Mouse (Mus musculus) stomach, embryonic 14.5 days (tissue): ENCODE data around the gene 2310007B03Rik. TPM values are rescaled to one million over a fixed set of nuclear protein-coding genes. Genes with fewer than 3 reads are reported as not detected.

ENCODE experiments used
- ATAC-seq: fragments of 200-750 bp; cut with Nextera tagmentation; 2 replicates; pipeline ENCODE4 v1.8.0; 2017; ENCODE audit warnings: low read depth, moderate TSS enrichment; ENCODE audit not compliant: insufficient number of reproducible peaks, insufficient read depth, low FRiP score
- H3K27ac ChIP-seq: fragments of 300-500 bp; sonication (generic); 2 replicates; pipeline ENCODE4 v1.5.1; 2014; ENCODE audit warnings: mild to moderate bottlenecking, low read length, moderate library complexity, mixed read lengths
- H3K27me3 ChIP-seq: fragments of 300-500 bp; sonication (generic); 2 replicates; pipeline ENCODE4 v1.6.1; 2014; ENCODE audit warnings: low read length, control low read depth, mixed read lengths; ENCODE audit not compliant: control insufficient read depth, insufficient read depth
- H3K36me3 ChIP-seq: fragments of 300-500 bp; sonication (generic); 2 replicates; pipeline ENCODE4 v1.6.1; 2014; ENCODE audit warnings: mild to moderate bottlenecking, control low read depth, low read length, moderate library complexity, mixed read lengths; ENCODE audit not compliant: control insufficient read depth, insufficient read depth
- H3K4me1 ChIP-seq: fragments of 300-500 bp; sonication (generic); 2 replicates; pipeline ENCODE4 v1.6.1; 2014; ENCODE audit warnings: low read length, control low read depth, mixed read lengths; ENCODE audit not compliant: control insufficient read depth, insufficient read depth
- H3K4me2 ChIP-seq: fragments of 300-500 bp; sonication (generic); replicated peaks from 2 replicates; pipeline ENCODE4 v1.6.1; 2014; ENCODE audit warnings: low read depth, low read length, control low read depth
- H3K4me3 ChIP-seq: fragments of 300-500 bp; sonication (generic); 2 replicates; pipeline ENCODE4 v1.5.1; 2014; ENCODE audit warnings: low read depth, low read length, control low read depth
- H3K9ac ChIP-seq: fragments of 300-500 bp; sonication (generic); replicated peaks from 2 replicates; pipeline ENCODE4 v1.6.1; 2014; ENCODE audit warnings: low read depth, mild to moderate bottlenecking, control low read depth, low read length, moderate library complexity, mixed read lengths
- H3K9me3 ChIP-seq: fragments of 300-500 bp; sonication (generic); 2 replicates; pipeline ENCODE4 v1.6.1; 2016; ENCODE audit warnings: low read depth, low read length, control low read depth; ENCODE audit not compliant: control insufficient read depth
- WGBS: fragments of 180-500 bp; shearing (Covaris S2); extraction: QIAGEN DNeasy Blood & Tissue Kit; methylation state at CpG from one replicate; pipeline ENCODE4 v1.1.7; 2014; 5-methylcytosine and 5-hydroxymethylcytosine counted together
- polyA plus RNA-seq: library from polyadenylated mRNA; unstranded; fragments of >200 nt; fragmentation: Nextera tagmentation; extraction: Ambion mirVana; gene quantifications from 2 replicates; pipeline ENCODE4 v1.2.1, GENCODE M21; 2014

2310007B03Rik gene
- polyA plus RNA-seq, 1 experiment from 2014 or later: 2.6 TPM

DNA sequence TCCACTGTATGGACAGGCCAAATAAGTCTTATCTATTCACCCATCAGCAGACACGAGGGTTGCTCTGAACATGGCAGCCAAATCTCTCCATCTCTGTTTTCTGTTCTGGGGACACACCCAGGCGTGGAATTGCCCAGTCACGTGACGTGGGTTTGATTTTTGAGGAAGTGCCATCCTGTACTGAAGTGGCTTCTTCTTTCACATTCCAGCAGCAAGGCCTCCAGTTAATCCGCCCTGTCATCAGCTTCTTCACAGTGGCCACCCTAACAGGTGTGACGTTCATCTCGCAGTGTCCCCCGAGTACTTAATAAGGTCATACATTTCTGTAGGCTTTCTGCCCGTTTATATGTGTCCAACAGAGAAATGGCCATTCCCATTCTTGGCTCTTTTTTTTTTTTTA lies 4.7 kb upstream of the 2310007B03Rik start:
- Histone ChIP-seq H3K36me3 (no peaks in the 10 kb centered on the region), H3K4me3 (no peak overlapping the region), H3K27ac (no peak overlapping the region), H3K9me3 (no peaks in the 10 kb centered on the region), H3K27me3 (no peaks in the 10 kb centered on the region), H3K4me2 (no peak overlapping the region), H3K9ac (no peak overlapping the region), H3K4me1 (no peaks in the 10 kb centered on the region)
- ATAC-seq: no peak
- 78% methylated on average over 9 of the region's 9 CpGs for WGBS

- no peak overlapping the region for H3K4me3 ChIP-seq
- H3K4me2 ChIP-seq: no peak overlapping the region
- no peaks in the 10 kb centered on the region for H3K27me3 ChIP-seq
- 0 out of 2 replicates have a peak, but pooled peaks cover 7% of the 10 kb centered on the region for H3K4me1 ChIP-seq
- no peak overlapping the region for H3K9ac ChIP-seq
- H3K9me3 ChIP-seq: no peaks in the 10 kb centered on the region
- H3K27ac ChIP-seq: no peak overlapping the region
- H3K36me3 ChIP-seq: no peaks in the 10 kb centered on the region
- WGBS: 78% methylated on average over 7 of the region's 7 CpGs
- no peak for ATAC-seq
Observed at GRCm38 (mm10) chr1:93162588-93162987, 1.8 kb upstream of the 2310007B03Rik start.

GRCm38 (mm10) chr1:93161921-93162320 lies 1.2 kb upstream of the 2310007B03Rik start:
- Histone ChIP-seq H3K4me1 (0 out of 2 replicates have a peak, but pooled peaks cover 7% of the 10 kb centered on the region), H3K9me3 (no peaks in the 10 kb centered on the region), H3K9ac (no peak overlapping the region), H3K27me3 (no peaks in the 10 kb centered on the region), H3K4me3 (no peak overlapping the region), H3K4me2 (no peak overlapping the region), H3K27ac (no peak overlapping the region), H3K36me3 (no peaks in the 10 kb centered on the region)
- WGBS: 73% methylated on average over 10 of the region's 10 CpGs
- ATAC-seq: no peak

DNA sequence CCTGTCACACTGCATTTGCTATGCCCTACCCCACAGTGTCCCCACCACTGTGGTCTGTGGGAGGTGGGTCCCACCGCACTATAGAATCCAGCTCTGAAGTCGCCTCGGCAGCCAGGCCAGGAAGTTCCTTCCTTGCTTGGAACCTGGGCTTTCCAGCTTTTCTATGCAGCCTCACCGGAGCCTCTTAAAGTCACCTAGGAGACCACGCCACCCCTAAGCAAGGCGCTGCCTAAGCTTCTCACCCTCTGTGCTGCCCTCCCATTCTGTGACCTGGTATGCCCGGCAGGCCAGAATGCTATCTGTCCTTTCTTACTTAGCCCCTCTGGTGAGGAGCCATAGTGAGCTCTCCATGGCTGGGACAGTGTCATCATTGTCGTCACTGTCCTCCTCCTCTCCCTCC lies 602 bp upstream of the 2310007B03Rik start:
- Histone ChIP-seq H3K36me3 (no peaks in the 10 kb centered on the region), H3K27ac (no peak overlapping the region), H3K9me3 (no peaks in the 10 kb centered on the region), H3K4me1 (0 out of 2 replicates have a peak, but pooled peaks cover 7% of the 10 kb centered on the region), H3K4me2 (no peak overlapping the region), H3K4me3 (no peak overlapping the region), H3K9ac (no peak overlapping the region), H3K27me3 (no peaks in the 10 kb centered on the region)
- ATAC-seq: no peak
- 78% methylated on average over 8 of the region's 8 CpGs for WGBS

- Histone ChIP-seq H3K36me3 (no peaks in the 10 kb centered on the region), H3K9me3 (no peaks in the 10 kb centered on the region), H3K27me3 (no peaks in the 10 kb centered on the region), H3K9ac (no peak overlapping the region), H3K27ac (peak overlapping the region; percentile 21; the same call in 1 of the 2 replicates), H3K4me3 (no peak overlapping the region), H3K4me2 (no peak overlapping the region), H3K4me1 (0 out of 2 replicates have a peak, but pooled peaks cover 7% of the 10 kb centered on the region)
- 74% methylated on average over 21 of the region's 21 CpGs for WGBS
- peak; percentile 48; the same call in 1 of the 2 replicates for ATAC-seq
Observed at GRCm38 (mm10) chr1:93159566-93160500, 915 bp downstream of the 2310007B03Rik start.

- no peaks in the 10 kb centered on the region for H3K9me3 ChIP-seq
- H3K4me2 ChIP-seq: no peak overlapping the region
- no peak overlapping the region for H3K9ac ChIP-seq
- WGBS: 50% methylated on average over 8 of the region's 8 CpGs
- H3K27ac ChIP-seq: no peak overlapping the region
- 0 out of 2 replicates have a peak, but pooled peaks cover 7% of the 10 kb centered on the region for H3K4me1 ChIP-seq
- H3K4me3 ChIP-seq: no peak overlapping the region
- H3K27me3 ChIP-seq: no peaks in the 10 kb centered on the region
- ATAC-seq: no peak
- H3K36me3 ChIP-seq: no peaks in the 10 kb centered on the region
Observed at GRCm38 (mm10) chr1:93158916-93159315, 1.8 kb downstream of the 2310007B03Rik start.

- H3K9ac ChIP-seq: no peak overlapping the region
- no peak for ATAC-seq
- 75% methylated on average over 4 of the region's 4 CpGs for WGBS
- no peaks in the 10 kb centered on the region for H3K36me3 ChIP-seq
- 0 out of 2 replicates have a peak, but pooled peaks cover 7% of the 10 kb centered on the region for H3K4me1 ChIP-seq
- no peaks in the 10 kb centered on the region for H3K9me3 ChIP-seq
- no peak overlapping the region for H3K4me3 ChIP-seq
- no peak overlapping the region for H3K27ac ChIP-seq
- no peak overlapping the region for H3K4me2 ChIP-seq
- H3K27me3 ChIP-seq: no peaks in the 10 kb centered on the region
Observed at GRCm38 (mm10) chr1:93157566-93157965, 3.2 kb downstream of the 2310007B03Rik start.

DNA sequence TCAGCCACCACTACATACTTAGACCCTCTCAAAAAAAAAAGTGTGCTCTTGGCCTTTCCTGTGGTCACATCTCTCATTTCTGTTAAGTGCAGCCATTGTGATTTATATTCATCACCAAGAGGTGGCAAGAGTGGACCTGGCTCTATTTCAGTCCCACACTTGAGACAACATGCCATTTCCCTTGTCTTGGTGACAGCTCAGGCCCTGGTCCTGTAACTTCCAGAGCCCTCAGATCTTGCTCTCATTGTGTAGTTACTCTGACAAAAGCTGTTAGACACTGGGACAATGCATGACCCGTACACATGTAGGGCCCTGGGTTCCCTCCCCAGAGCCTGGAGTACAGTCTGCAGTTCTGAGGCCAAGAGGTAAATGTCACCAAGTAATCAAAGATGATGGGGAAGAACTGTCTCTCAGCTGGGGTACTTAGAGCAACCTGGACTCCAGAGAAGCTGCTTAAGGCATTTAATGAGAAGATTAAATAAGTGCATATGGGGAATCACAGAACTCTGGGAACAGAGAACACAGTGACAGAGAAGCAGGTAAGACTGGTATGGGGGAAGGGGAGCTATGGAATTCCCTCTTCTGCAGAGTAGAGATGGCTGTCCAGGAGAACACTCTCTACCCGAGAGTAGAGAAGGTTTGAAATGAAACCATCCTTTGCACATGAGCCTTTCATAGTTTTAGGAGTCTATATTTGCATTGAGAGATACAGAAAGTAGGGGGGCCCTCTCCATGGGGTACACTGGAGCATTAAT lies 9.7 kb downstream of the 2310007B03Rik start:
- 57% methylated on average over 2 of the region's 2 CpGs for WGBS
- no peak overlapping the region for H3K27ac ChIP-seq
- H3K4me3 ChIP-seq: no peak overlapping the region
- H3K36me3 ChIP-seq: no peaks in the 10 kb centered on the region
- no peak for ATAC-seq
- no peaks in the 10 kb centered on the region for H3K4me1 ChIP-seq
- H3K4me2 ChIP-seq: no peak overlapping the region
- H3K9me3 ChIP-seq: no peaks in the 10 kb centered on the region
- no peak overlapping the region for H3K9ac ChIP-seq
- H3K27me3 ChIP-seq: no peaks in the 10 kb centered on the region
